Mouse (Mus musculus): ENCODE data around the gene Ints3. TPM values are rescaled to one million over a fixed set of nuclear protein-coding genes. Genes with fewer than 3 reads are reported as not detected.

Ints3 gene
- polyA plus RNA-seq (2015; fragmentation: Nextera tagmentation; extraction: Ambion mirVana): 37.8 and 39.2 TPM in 2 replicates

GRCm38 (mm10) chr3:90433381-90434020 is at the start of gene Ints3:
TSS of gene Ints3 (minus strand) at chr3:90433622.
- no peaks in the 10 kb centered on the region for H3K9me3 ChIP-seq
- H3K9ac ChIP-seq: peak within 1 kb of the TSS; percentile 83
- H3K36me3 ChIP-seq (replicated peaks): no peaks in the 10 kb centered on the region
- peak within 1 kb of the TSS; percentile 99 for H3K4me2 ChIP-seq
- H3K4me1 ChIP-seq: peaks cover 34% of the 10 kb centered on the region
- 1% methylated on average over 52 of the region's 52 CpGs for WGBS
- H3K27ac ChIP-seq: peak within 1 kb of the TSS; percentile 92
- ATAC-seq (replicated peaks): peak; percentile 99
- H3K4me3 ChIP-seq: peak within 1 kb of the TSS; percentile 82
- H3K27me3 ChIP-seq (replicated peaks): no peaks in the 10 kb centered on the region

- Histone ChIP-seq H3K36me3 (replicated peaks) (peaks cover 17% of the 10 kb centered on the region; the same call in 1 of the 2 replicates), H3K4me1 (peaks cover 14% of the 10 kb centered on the region), H3K9ac (peak within 1 kb of the TSS; percentile 90), H3K4me3 (peak within 1 kb of the TSS; percentile 85), H3K9me3 (no peaks in the 10 kb centered on the region), H3K4me2 (peak within 1 kb of the TSS; percentile 54), H3K27ac (peak within 1 kb of the TSS; percentile 94), H3K27me3 (replicated peaks) (no peaks in the 10 kb centered on the region)
- peak; percentile 99 for ATAC-seq (replicated peaks)
- WGBS: under 1% methylated on average over 45 of the region's 45 CpGs
Observed at GRCm38 (mm10) chr3:90475831-90476611, 42.6 kb upstream of the Ints3 start, which contains the start of gene Ilf2. TSS of gene Ilf2 (plus strand) at chr3:90476126.

- H3K4me1 ChIP-seq: peaks cover 14% of the 10 kb centered on the region
- H3K27ac ChIP-seq: no peak overlapping the region
- peak; percentile 53 for ATAC-seq (replicated peaks)
- H3K27me3 ChIP-seq (replicated peaks): no peaks in the 10 kb centered on the region
- no peak overlapping the region for H3K9ac ChIP-seq
- peak overlapping the region; percentile 32 for H3K4me3 ChIP-seq
- H3K4me2 ChIP-seq: peak overlapping the region; percentile 42
- H3K9me3 ChIP-seq: no peaks in the 10 kb centered on the region
- H3K36me3 ChIP-seq (replicated peaks): peaks cover 10% of the 10 kb centered on the region; the same call in 1 of the 2 replicates
- 40% methylated on average over 16 of the region's 16 CpGs for WGBS
Observed at GRCm38 (mm10) chr3:90475151-90475830, 41.9 kb upstream of the Ints3 start.

- no peak overlapping the region for H3K4me3 ChIP-seq
- H3K9ac ChIP-seq: no peak overlapping the region
- peaks cover 8% of the 10 kb centered on the region for H3K4me1 ChIP-seq
- H3K9me3 ChIP-seq: no peaks in the 10 kb centered on the region
- no peak for ATAC-seq (replicated peaks)
- no peak overlapping the region for H3K4me2 ChIP-seq
- no peaks in the 10 kb centered on the region for H3K27me3 ChIP-seq (replicated peaks)
- 33% methylated on average over 3 of the region's 3 CpGs for WGBS
- H3K27ac ChIP-seq: no peak overlapping the region
- no peaks in the 10 kb centered on the region for H3K36me3 ChIP-seq (replicated peaks)
Observed at GRCm38 (mm10) chr3:90472213-90472612, 38.8 kb upstream of the Ints3 start.

GRCm38 (mm10) chr3:90467618-90468300 is 34.3 kb upstream of the Ints3 start:
- no peak for ATAC-seq (replicated peaks)
- 93% methylated on average over 10 of the region's 10 CpGs for WGBS
- Histone ChIP-seq H3K27me3 (replicated peaks) (peaks cover 36% of the 10 kb centered on the region), H3K9me3 (no peaks in the 10 kb centered on the region), H3K27ac (no peak overlapping the region), H3K9ac (no peak overlapping the region), H3K4me1 (peaks cover 15% of the 10 kb centered on the region), H3K36me3 (replicated peaks) (no peaks in the 10 kb centered on the region), H3K4me2 (no peak overlapping the region), H3K4me3 (no peak overlapping the region)

- Histone ChIP-seq H3K36me3 (replicated peaks) (no peaks in the 10 kb centered on the region), H3K9me3 (no peaks in the 10 kb centered on the region), H3K27me3 (replicated peaks) (peaks cover 41% of the 10 kb centered on the region), H3K4me2 (peak overlapping the region; percentile 96), H3K4me3 (peak overlapping the region; percentile 51), H3K4me1 (peaks cover 15% of the 10 kb centered on the region), H3K27ac (no peak overlapping the region), H3K9ac (peak overlapping the region; percentile 33)
- peak; percentile 50 for ATAC-seq (replicated peaks)
- WGBS: under 1% methylated on average over 15 of the region's 15 CpGs
Observed at GRCm38 (mm10) chr3:90466311-90466766, 32.9 kb upstream of the Ints3 start.

- peak within 1 kb of the TSS; percentile 33 for H3K9ac ChIP-seq
- H3K4me1 ChIP-seq: peaks cover 15% of the 10 kb centered on the region
- H3K27ac ChIP-seq: no peak within 1 kb of the TSS
- H3K4me3 ChIP-seq: peak within 1 kb of the TSS; percentile 51
- under 1% methylated on average over 44 of the region's 49 CpGs for WGBS
- H3K36me3 ChIP-seq (replicated peaks): no peaks in the 10 kb centered on the region
- H3K9me3 ChIP-seq: no peaks in the 10 kb centered on the region
- H3K27me3 ChIP-seq (replicated peaks): peaks cover 41% of the 10 kb centered on the region
- ATAC-seq (replicated peaks): peak; percentile 53
- H3K4me2 ChIP-seq: peak within 1 kb of the TSS; percentile 96
Observed at GRCm38 (mm10) chr3:90465686-90466310, 32.4 kb upstream of the Ints3 start, which contains the start of gene Npr1. TSS of gene Npr1 (minus strand) at chr3:90465866.

- H3K4me2 ChIP-seq: peak overlapping the region; percentile 96
- ATAC-seq (replicated peaks): peak; percentile 44
- peaks cover 41% of the 10 kb centered on the region for H3K27me3 ChIP-seq (replicated peaks)
- peaks cover 15% of the 10 kb centered on the region for H3K4me1 ChIP-seq
- H3K27ac ChIP-seq: no peak overlapping the region
- under 1% methylated on average over 75 of the region's 75 CpGs for WGBS
- H3K4me3 ChIP-seq: peak overlapping the region; percentile 51
- H3K9me3 ChIP-seq: no peaks in the 10 kb centered on the region
- H3K36me3 ChIP-seq (replicated peaks): no peaks in the 10 kb centered on the region
- H3K9ac ChIP-seq: peak overlapping the region; percentile 33
Observed at GRCm38 (mm10) chr3:90465081-90465685, 31.8 kb upstream of the Ints3 start.

- H3K36me3 ChIP-seq (replicated peaks): no peaks in the 10 kb centered on the region
- H3K9me3 ChIP-seq: no peaks in the 10 kb centered on the region
- no peak overlapping the region for H3K27ac ChIP-seq
- H3K4me2 ChIP-seq: peak overlapping the region; percentile 96
- H3K9ac ChIP-seq: peak overlapping the region; percentile 33; the same call in 1 of the 2 replicates
- H3K27me3 ChIP-seq (replicated peaks): peaks cover 41% of the 10 kb centered on the region
- H3K4me3 ChIP-seq: peak overlapping the region; percentile 51
- peaks cover 15% of the 10 kb centered on the region for H3K4me1 ChIP-seq
- ATAC-seq (replicated peaks): peak; percentile 49
- WGBS: 12% methylated on average over 37 of the region's 37 CpGs
Observed at GRCm38 (mm10) chr3:90464552-90465080, 31.2 kb upstream of the Ints3 start.

- 24% methylated on average over 7 of the region's 7 CpGs for WGBS
- no peaks in the 10 kb centered on the region for H3K9me3 ChIP-seq
- H3K36me3 ChIP-seq (replicated peaks): no peaks in the 10 kb centered on the region
- no peak overlapping the region for H3K9ac ChIP-seq
- peaks cover 41% of the 10 kb centered on the region for H3K27me3 ChIP-seq (replicated peaks)
- H3K4me2 ChIP-seq: no peak overlapping the region
- H3K27ac ChIP-seq: no peak overlapping the region
- H3K4me1 ChIP-seq: peaks cover 15% of the 10 kb centered on the region
- ATAC-seq (replicated peaks): no peak
- H3K4me3 ChIP-seq: no peak overlapping the region
Observed at GRCm38 (mm10) chr3:90462579-90462978, 29.2 kb upstream of the Ints3 start.

- H3K4me3 ChIP-seq: no peak overlapping the region
- no peak overlapping the region for H3K9ac ChIP-seq
- H3K9me3 ChIP-seq: no peaks in the 10 kb centered on the region
- H3K4me1 ChIP-seq: peaks cover 15% of the 10 kb centered on the region
- H3K27ac ChIP-seq: no peak overlapping the region
- no peaks in the 10 kb centered on the region for H3K36me3 ChIP-seq (replicated peaks)
- WGBS: 96% methylated on average over 3 of the region's 3 CpGs
- H3K4me2 ChIP-seq: no peak overlapping the region
- no peak for ATAC-seq (replicated peaks)
- peaks cover 41% of the 10 kb centered on the region for H3K27me3 ChIP-seq (replicated peaks)
Observed at GRCm38 (mm10) chr3:90461935-90462334, 28.5 kb upstream of the Ints3 start.

All from midbrain, embryonic 15.5 days (tissue).